In genomic region chr6:124527881-124528280, GRCm38 (mm10) we compare ENCODE assay signal across 26 mouse cellular contexts. TPM values are rescaled to one million over a fixed set of nuclear protein-coding genes. Genes with fewer than 3 reads are reported as not detected.
A peak's percentile ranks its signal among the peaks of the same experiment; 100 is the strongest.
DNase-seq lines count a peak whose midpoint lies in the region; ATAC-seq and TF ChIP-seq lines count a peak whose summit lies in the region.
"Had no signal": no experiment of that assay in that cellular context is flagged by ENCODE, and none has a peak within 500 bp of the region (broad histone marks: within the 10 kb centered on the region; RNA-seq: fewer than 3 reads in every experiment).

No protein-coding gene starts in this region.

- no peaks in the 10 kb centered on the region for H3K36me3 ChIP-seq in intestine, embryonic 14.5 days (ENCODE audit: control insufficient read depth, insufficient read depth, low read length)
- no peaks in the 10 kb centered on the region for H3K36me3 ChIP-seq in intestine, embryonic 16.5 days (ENCODE audit: control insufficient read depth, insufficient read depth, low read length)
- H3K36me3 ChIP-seq in liver, embryonic 13.5 days: no peaks in the 10 kb centered on the region
- no peaks in the 10 kb centered on the region for H3K36me3 ChIP-seq in liver, postnatal 0 days (replicated peaks; ENCODE audit: insufficient read depth, low read length)
- H3K36me3 ChIP-seq in thymus, adult 2 months (ENCODE audit: control insufficient read depth, insufficient read depth, low read length): no peaks in the 10 kb centered on the region
- H3K36me3 ChIP-seq: embryonic facial prominence, embryonic 15.5 days; forebrain, embryonic 10.5 days; heart, embryonic 10.5 days; heart, embryonic 15.5 days; hindbrain, embryonic 13.5 days had no signal

- no peak for ATAC-seq in intestine, embryonic 14.5 days (replicated peaks; ENCODE audit: low FRiP score, low TSS enrichment, low read depth)
- ATAC-seq in intestine, embryonic 16.5 days: peak; percentile 90
- peak; percentile 66; the same call in 1 of the 2 replicates for ATAC-seq in liver, embryonic 13.5 days (ENCODE audit: low read depth)
- ATAC-seq in liver, postnatal 0 days: peak; percentile 72
- ATAC-seq: activated CD4-positive, CD25-positive, alpha-beta regulatory T cell, adult 4 months; forebrain, embryonic 14.5 days; Patski had no signal

- no peak overlapping the region for H3K4me2 ChIP-seq in intestine, embryonic 14.5 days (ENCODE audit: low read length)
- H3K4me2 ChIP-seq in intestine, embryonic 16.5 days (ENCODE audit: low read depth, low read length): no peak overlapping the region
- H3K4me2 ChIP-seq in liver, embryonic 13.5 days: no peak overlapping the region
- no peak overlapping the region for H3K4me2 ChIP-seq in liver, postnatal 0 days (ENCODE audit: low read depth, low read length)
- H3K4me2 ChIP-seq: embryonic facial prominence, embryonic 15.5 days; heart, embryonic 15.5 days; hindbrain, embryonic 13.5 days had no signal

- TF ChIP-seq EP300 in liver, postnatal 0 days (IDR thresholded peaks at IDR 0.05; ENCODE audit: low read depth): no peak

- 68% methylated on average over 3 of the region's 3 CpGs for WGBS in intestine, embryonic 14.5 days
- WGBS in intestine, embryonic 16.5 days: 59% methylated on average over 3 of the region's 3 CpGs
- WGBS in liver, embryonic 13.5 days (ENCODE audit: insufficient replicate concordance): 48% methylated on average over 3 of the region's 3 CpGs
- WGBS in liver, postnatal 0 days (ENCODE audit: insufficient replicate concordance): 59% methylated on average over 3 of the region's 3 CpGs
- 82% methylated on average over 3 of the region's 3 CpGs for WGBS in thymus, adult 2 months

- H3K9ac ChIP-seq in intestine, embryonic 14.5 days (ENCODE audit: low read length): no peak overlapping the region
- H3K9ac ChIP-seq in intestine, embryonic 16.5 days (ENCODE audit: low read depth, low read length): no peak overlapping the region
- no peak overlapping the region for H3K9ac ChIP-seq in liver, embryonic 13.5 days
- H3K9ac ChIP-seq in liver, postnatal 0 days (replicated peaks): no peak overlapping the region
- H3K9ac ChIP-seq: embryonic facial prominence, embryonic 15.5 days; heart, embryonic 15.5 days; hindbrain, embryonic 13.5 days had no signal

- H3K4me3 ChIP-seq in intestine, embryonic 14.5 days (ENCODE audit: low read depth, low read length): no peak overlapping the region
- no peak overlapping the region for H3K4me3 ChIP-seq in intestine, embryonic 16.5 days (ENCODE audit: low read length)
- H3K4me3 ChIP-seq in liver, embryonic 13.5 days (replicated peaks): no peak overlapping the region
- H3K4me3 ChIP-seq in liver, postnatal 0 days (ENCODE audit: low read depth, low read length): no peak overlapping the region
- no peak overlapping the region for H3K4me3 ChIP-seq in thymus, adult 2 months (ENCODE audit: control insufficient read depth, insufficient read depth, low read length)
- H3K4me3 ChIP-seq: embryonic facial prominence, embryonic 15.5 days; erythroblast, embryonic 14.5 days; forebrain, embryonic 10.5 days; heart, embryonic 10.5 days; heart, embryonic 15.5 days; hindbrain, embryonic 13.5 days had no signal

- no peaks in the 10 kb centered on the region for H3K9me3 ChIP-seq in intestine, embryonic 14.5 days (ENCODE audit: control insufficient read depth, low read length)
- no peaks in the 10 kb centered on the region for H3K9me3 ChIP-seq in intestine, embryonic 16.5 days (ENCODE audit: control insufficient read depth, low read length)
- H3K9me3 ChIP-seq in liver, embryonic 13.5 days (replicated peaks): no peaks in the 10 kb centered on the region
- no peaks in the 10 kb centered on the region for H3K9me3 ChIP-seq in liver, postnatal 0 days (ENCODE audit: low read length)
- H3K9me3 ChIP-seq: embryonic facial prominence, embryonic 15.5 days; forebrain, embryonic 10.5 days; heart, embryonic 10.5 days; heart, embryonic 15.5 days; hindbrain, embryonic 13.5 days had no signal

- peak; percentile 50 for DNase-seq in intestine, embryonic 14.5 days (ENCODE audit: low spot score)
- DNase-seq in liver, embryonic 13.5 days: no peak
- DNase-seq in liver, postnatal 0 days: no peak
- no peak for DNase-seq in thymus, adult 2 months
- no peak for DNase-seq in adrenal gland, adult 8-10 months
- DNase-seq in kidney, postnatal 25 days: no peak
- DNase-seq: adrenal gland, adult 2 months; adrenal gland, postnatal 36 days; cerebellum, adult 2 months; cerebellum, postnatal 10 days; gastrocnemius, postnatal 10 days; heart, adult 18-20 months; heart, postnatal 14 days had no signal

- TF ChIP-seq CTCF in liver, postnatal 0 days (IDR thresholded peaks at IDR 0.05; ENCODE audit: low read depth): no peak
- no peak for TF ChIP-seq CTCF in thymus, adult 2 months (IDR thresholded peaks at IDR 0.05; ENCODE audit: borderline replicate concordance, control insufficient read depth, extremely low read depth, insufficient read depth, low read length, poor library complexity)

- no peaks in the 10 kb centered on the region for H3K4me1 ChIP-seq in intestine, embryonic 14.5 days (replicated peaks; ENCODE audit: control insufficient read depth, insufficient read depth, low read length)
- no peaks in the 10 kb centered on the region for H3K4me1 ChIP-seq in intestine, embryonic 16.5 days (ENCODE audit: control insufficient read depth, insufficient read depth, low read length)
- no peaks in the 10 kb centered on the region for H3K4me1 ChIP-seq in liver, embryonic 13.5 days (replicated peaks)
- no peaks in the 10 kb centered on the region for H3K4me1 ChIP-seq in liver, postnatal 0 days (ENCODE audit: insufficient read depth)
- no peaks in the 10 kb centered on the region for H3K4me1 ChIP-seq in thymus, adult 2 months (replicated peaks; ENCODE audit: control insufficient read depth, insufficient read depth, low read length)
- H3K4me1 ChIP-seq: embryonic facial prominence, embryonic 15.5 days; forebrain, embryonic 10.5 days; heart, embryonic 10.5 days; heart, embryonic 15.5 days; hindbrain, embryonic 13.5 days had no signal

- no peak for TF ChIP-seq POLR2A in thymus, adult 2 months (IDR thresholded peaks at IDR 0.05; ENCODE audit: control insufficient read depth, extremely low read depth, insufficient read depth, low read length, poor library complexity)

- no peak overlapping the region for H3K27ac ChIP-seq in intestine, embryonic 14.5 days (ENCODE audit: low read depth)
- H3K27ac ChIP-seq in intestine, embryonic 16.5 days (ENCODE audit: low read length): peak overlapping the region; percentile 66; the same call in 1 of the 2 replicates
- H3K27ac ChIP-seq in liver, embryonic 13.5 days: no peak overlapping the region
- peak overlapping the region; percentile 60 for H3K27ac ChIP-seq in liver, postnatal 0 days (ENCODE audit: low read depth)
- no peak overlapping the region for H3K27ac ChIP-seq in thymus, adult 2 months (ENCODE audit: control insufficient read depth, insufficient read depth, low read length)
- H3K27ac ChIP-seq: embryonic facial prominence, embryonic 15.5 days; forebrain, embryonic 10.5 days; heart, embryonic 10.5 days; heart, embryonic 15.5 days; hindbrain, embryonic 13.5 days had no signal

- H3K27me3 ChIP-seq in intestine, embryonic 14.5 days (replicated peaks; ENCODE audit: control insufficient read depth, insufficient read depth, low read length): no peaks in the 10 kb centered on the region
- H3K27me3 ChIP-seq in intestine, embryonic 16.5 days (replicated peaks; ENCODE audit: control insufficient read depth, insufficient read depth, low read length): no peaks in the 10 kb centered on the region
- no peaks in the 10 kb centered on the region for H3K27me3 ChIP-seq in liver, embryonic 13.5 days
- no peaks in the 10 kb centered on the region for H3K27me3 ChIP-seq in liver, postnatal 0 days (ENCODE audit: insufficient read depth, low read length)
- H3K27me3 ChIP-seq in thymus, adult 2 months (ENCODE audit: control insufficient read depth, insufficient read depth, low read length): no peaks in the 10 kb centered on the region
- H3K27me3 ChIP-seq: CH12.LX; embryonic facial prominence, embryonic 15.5 days; heart, embryonic 15.5 days; hindbrain, embryonic 13.5 days had no signal

RNA-seq across cellular contexts. Expression of gene C1s1, which starts 14.3 kb away (rescaled TPM):
- 1.3 and 1.6 TPM in 2 replicates for polyA plus RNA-seq in intestine, embryonic 14.5 days (2014; fragmentation: Nextera tagmentation; extraction: Ambion mirVana)
- polyA plus RNA-seq in intestine, embryonic 16.5 days (2015; fragmentation: Nextera tagmentation; extraction: Ambion mirVana): 6.3 and 6.6 TPM in 2 replicates
- polyA plus RNA-seq in liver, embryonic 13.5 days (2015; fragmentation: Nextera tagmentation; extraction: Ambion mirVana): 21.1 and 23.9 TPM in 2 replicates
- polyA plus RNA-seq in liver, postnatal 0 days (2015; fragmentation: Nextera tagmentation; extraction: Ambion mirVana): 118 and 130 TPM in 2 replicates
- 17.3 and 26.8 TPM in 2 replicates for polyA plus RNA-seq in thymus, adult 2 months (2012; rRNA removed)
- 100 to 1,000 TPM in 1 of 4 experiments, 10 to 100 TPM in 3; 46.9 to 107 (median 72.7) TPM for total RNA-seq in adrenal gland, adult 8-10 months (2022)
- total RNA-seq: hematopoietic stem cell, adult 5-6 weeks had no signal
- polyA plus RNA-seq: activated CD4-positive, CD25-positive, alpha-beta regulatory T cell, adult 4 months; erythroblast, embryonic 14.5 days had no signal

RNA-seq across cellular contexts. Expression of gene C1ra, which starts 15.7 kb away (rescaled TPM):
- 1.7 and 1.8 TPM in 2 replicates for polyA plus RNA-seq in intestine, embryonic 14.5 days (2014; fragmentation: Nextera tagmentation; extraction: Ambion mirVana)
- 5.1 TPM in 2 replicates for polyA plus RNA-seq in intestine, embryonic 16.5 days (2015; fragmentation: Nextera tagmentation; extraction: Ambion mirVana)
- 7.5 and 8.4 TPM in 2 replicates for polyA plus RNA-seq in liver, embryonic 13.5 days (2015; fragmentation: Nextera tagmentation; extraction: Ambion mirVana)
- polyA plus RNA-seq in liver, postnatal 0 days (2015; fragmentation: Nextera tagmentation; extraction: Ambion mirVana): 63.0 and 65.0 TPM in 2 replicates
- polyA plus RNA-seq in thymus, adult 2 months (2012; rRNA removed): 9.9 and 11.3 TPM in 2 replicates
- total RNA-seq in adrenal gland, adult 8-10 months (2022): 100 to 1,000 TPM in 2 of 4 experiments, 10 to 100 TPM in 2; 48.6 to 131 (median 88.7) TPM

RNA-seq across cellular contexts. Expression of gene C1rl, which starts 35.0 kb away (rescaled TPM):
- polyA plus RNA-seq in intestine, embryonic 14.5 days (2014; fragmentation: Nextera tagmentation; extraction: Ambion mirVana): 0.92 and 1.1 TPM in 2 replicates
- polyA plus RNA-seq in intestine, embryonic 16.5 days (2015; fragmentation: Nextera tagmentation; extraction: Ambion mirVana): 3.0 and 3.5 TPM in 2 replicates
- 6.1 and 7.0 TPM in 2 replicates for polyA plus RNA-seq in liver, embryonic 13.5 days (2015; fragmentation: Nextera tagmentation; extraction: Ambion mirVana)
- polyA plus RNA-seq in liver, postnatal 0 days (2015; fragmentation: Nextera tagmentation; extraction: Ambion mirVana): 31.1 and 36.2 TPM in 2 replicates
- polyA plus RNA-seq in thymus, adult 2 months (2012; rRNA removed): 1.2 and 1.5 TPM in 2 replicates
- 10 to 100 TPM; 28.1 to 44.4 (median 34.4) TPM for total RNA-seq in adrenal gland, adult 8-10 months (2022)
- polyA plus RNA-seq: activated CD4-positive, CD25-positive, alpha-beta regulatory T cell, adult 4 months; erythroblast, embryonic 14.5 days had no signal

RNA-seq across cellular contexts. Expression of gene C1rb, which starts 42.2 kb away (rescaled TPM):
- not detected in 2 replicates for polyA plus RNA-seq in intestine, embryonic 14.5 days (2014; fragmentation: Nextera tagmentation; extraction: Ambion mirVana)
- polyA plus RNA-seq in intestine, embryonic 16.5 days (2015; fragmentation: Nextera tagmentation; extraction: Ambion mirVana): not detected in 2 replicates
- polyA plus RNA-seq in liver, embryonic 13.5 days (2015; fragmentation: Nextera tagmentation; extraction: Ambion mirVana): not detected in 2 replicates
- polyA plus RNA-seq in liver, postnatal 0 days (2015; fragmentation: Nextera tagmentation; extraction: Ambion mirVana): not detected in 2 replicates
- not detected in 2 replicates for polyA plus RNA-seq in thymus, adult 2 months (2012; rRNA removed)
- 10 to 100 TPM in 2 of 4 experiments, 1 to 10 TPM in 2; 5.9 to 19.1 (median 12.4) TPM for total RNA-seq in adrenal gland, adult 8-10 months (2022)
- total RNA-seq: CH12.LX; hematopoietic stem cell, adult 5-6 weeks had no signal
- polyA plus RNA-seq: activated CD4-positive, CD25-positive, alpha-beta regulatory T cell, adult 4 months; cerebellum, adult 2 months; embryonic facial prominence, embryonic 11.5 days; embryonic facial prominence, embryonic 15.5 days; erythroblast, embryonic 14.5 days; forebrain, embryonic 10.5 days; forebrain, embryonic 14.5 days; heart, embryonic 10.5 days; heart, embryonic 15.5 days; hindbrain, embryonic 13.5 days had no signal

Comparison
In these comparisons a context has a peak if more than half of its experiments do, and no peak if none do; other contexts are left out.
1. H3K27ac ChIP-seq: peak in intestine, embryonic 16.5 days (single experiment) and liver, postnatal 0 days (single experiment); none in intestine, embryonic 14.5 days (single experiment), liver, embryonic 13.5 days (single experiment) and thymus, adult 2 months (single experiment).